Mouse (Mus musculus): ENCODE measurements around the gene Vopp1.

The Vopp1 gene

DNA sequence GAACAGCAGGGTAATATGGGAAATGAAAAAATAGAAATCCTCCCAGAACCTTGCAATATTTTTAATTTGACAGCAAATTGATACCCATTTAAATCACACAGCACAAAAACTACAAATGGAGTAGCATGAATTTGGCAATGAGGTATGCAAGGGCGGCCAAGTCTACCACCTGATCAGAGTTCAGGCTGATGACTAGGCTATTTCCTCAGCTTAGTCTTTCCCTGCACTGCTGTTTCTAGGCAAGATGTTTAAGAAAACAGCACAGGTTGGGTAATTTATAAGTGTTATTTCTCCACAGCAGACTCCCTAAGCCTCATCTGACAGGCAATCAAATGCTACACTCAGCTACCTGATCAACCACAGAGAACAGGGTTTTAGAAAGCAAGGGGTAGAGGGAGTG is 40.7 kb downstream of the Vopp1 start:
- no peak for DNase-seq (ENCODE audit: low read depth, low spot score)

DNA sequence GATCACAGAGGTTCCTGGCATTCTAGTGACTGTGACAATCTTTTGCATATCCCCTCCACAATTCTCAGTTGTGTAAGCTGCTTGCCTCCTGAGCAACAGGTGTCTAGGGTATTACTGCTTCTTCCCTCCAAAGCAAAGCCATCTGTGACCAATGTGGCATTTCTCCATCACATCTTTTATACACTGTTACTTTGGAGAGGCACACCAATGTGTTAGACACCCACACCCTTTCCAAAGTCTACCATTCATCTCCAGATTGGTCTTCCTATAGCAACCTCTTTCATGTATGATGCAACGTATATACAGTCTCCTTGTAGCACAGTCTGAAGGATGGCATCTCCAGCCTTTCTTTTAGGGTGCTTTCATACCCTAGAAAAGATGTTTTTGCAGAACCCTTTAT is 42.3 kb downstream of the Vopp1 start:
- no peak for DNase-seq (ENCODE audit: low read depth, low spot score)

DNA sequence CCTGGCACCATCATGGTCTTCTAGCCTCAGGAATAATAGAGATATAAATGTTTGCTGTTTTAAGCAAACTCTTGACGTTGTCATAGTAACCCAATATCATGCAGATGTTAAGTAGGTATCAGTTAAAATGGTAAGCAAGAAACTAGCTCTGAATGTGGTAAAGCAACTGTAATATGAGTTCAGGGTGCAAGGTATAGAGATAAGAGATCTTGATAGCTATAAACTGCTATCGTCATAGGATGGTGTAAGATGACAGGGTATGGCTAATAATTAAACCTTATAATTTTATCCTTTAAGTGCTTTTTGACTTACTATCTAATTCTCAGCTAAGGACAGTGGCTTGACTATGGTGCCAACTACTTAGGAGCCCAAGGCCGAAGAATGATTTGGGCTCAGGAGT is 44.6 kb downstream of the Vopp1 start:
- DNase-seq (ENCODE audit: low read depth, low spot score): no peak

GRCm38 (mm10) chr6:57773792-57774191 is 51.2 kb downstream of the Vopp1 start:
- no peak for DNase-seq (ENCODE audit: low read depth, low spot score)

DNA sequence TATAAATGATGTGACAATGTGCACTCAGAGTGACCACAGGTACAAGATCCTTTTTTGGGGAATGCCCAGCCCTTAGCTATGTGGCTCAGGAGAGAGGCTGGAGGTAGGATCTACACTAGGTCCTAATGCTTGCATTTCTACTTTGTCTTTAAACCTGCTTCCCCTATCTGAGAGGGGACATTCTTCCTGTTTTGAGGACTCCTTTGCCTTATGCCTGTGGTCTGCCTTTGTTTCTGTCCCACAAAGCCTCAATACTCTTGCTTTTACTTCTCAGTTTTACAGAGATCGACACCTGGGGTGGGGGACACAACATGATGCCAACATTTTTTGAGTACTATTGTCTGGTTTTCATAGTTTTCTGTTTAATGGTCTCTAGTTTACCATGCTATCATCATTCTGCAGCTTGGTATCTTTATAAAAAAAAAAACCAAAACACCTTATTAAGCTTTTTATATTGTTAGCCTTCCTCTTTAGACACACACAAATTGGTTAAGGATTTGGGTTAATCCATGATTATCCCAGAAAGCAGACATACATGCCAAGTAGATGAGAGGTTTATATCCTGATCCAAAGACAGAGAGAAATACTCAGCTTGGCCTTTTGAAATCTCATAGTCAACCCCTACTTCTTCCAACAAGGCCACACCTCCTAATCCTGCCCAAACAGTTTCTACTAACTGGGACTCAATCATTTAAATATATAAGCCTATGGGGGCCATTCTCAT is 54.3 kb downstream of the Vopp1 start:
- no peak for DNase-seq (ENCODE audit: low read depth, low spot score)

- DNase-seq (ENCODE audit: low read depth, low spot score): no peak
Measured at GRCm38 (mm10) chr6:57768948-57769525, 55.9 kb downstream of the Vopp1 start.

DNA sequence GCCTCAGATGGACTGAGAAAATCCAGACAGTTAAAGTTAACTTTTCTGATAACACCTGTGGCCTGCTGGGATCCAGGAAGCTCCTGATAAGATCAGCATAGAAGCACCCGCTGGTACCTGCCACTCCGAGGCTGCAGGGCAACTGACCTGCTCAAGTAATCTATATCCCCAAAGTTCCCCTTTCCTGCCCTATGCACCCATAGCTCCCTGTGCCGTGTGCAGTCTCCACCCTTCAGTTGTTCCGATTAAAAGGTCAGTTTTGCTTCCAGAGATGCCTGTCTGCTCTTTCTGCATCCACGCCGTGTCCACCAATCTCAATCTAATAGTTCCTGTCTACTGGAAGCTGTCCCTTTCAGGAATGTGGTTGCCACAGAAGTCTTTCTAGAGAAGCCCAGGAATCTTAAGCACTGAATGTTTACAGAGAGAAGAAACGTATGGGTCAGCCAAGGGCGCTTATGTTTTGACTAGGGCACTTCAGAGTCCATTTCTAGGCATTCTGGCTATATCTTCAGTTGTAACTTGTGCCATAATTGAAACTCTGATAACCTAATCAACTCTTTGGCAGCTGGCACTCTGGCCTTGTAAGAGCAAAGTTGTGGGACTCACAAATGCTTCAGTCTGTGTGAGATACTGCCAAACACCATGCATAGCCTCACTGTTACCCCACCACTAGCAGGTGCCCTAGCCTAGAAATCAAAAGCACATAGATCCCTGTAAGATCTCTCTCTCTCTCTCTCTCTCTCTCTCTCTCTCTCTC is 57.7 kb downstream of the Vopp1 start:
- DNase-seq (ENCODE audit: low read depth, low spot score): no peak

DNA sequence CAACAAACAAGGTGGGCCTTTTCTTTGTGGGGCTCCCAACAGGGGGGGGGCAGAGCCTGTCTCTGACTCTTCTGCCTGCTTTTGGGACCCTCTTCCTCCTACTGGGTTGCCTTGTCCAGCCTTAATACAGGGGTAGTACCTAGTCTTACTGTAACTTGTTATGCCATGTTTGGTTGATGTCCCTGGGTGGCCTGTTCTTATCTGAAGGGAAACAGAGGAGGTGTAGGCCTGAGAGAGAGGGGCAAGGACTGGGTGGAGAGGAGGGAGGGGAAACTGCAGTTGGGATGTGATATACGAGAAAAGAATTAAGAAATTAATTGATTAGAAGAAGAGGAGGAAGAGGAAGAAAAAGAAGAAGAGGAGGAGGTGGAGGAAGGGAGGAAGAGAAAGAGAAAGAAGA is 58.7 kb downstream of the Vopp1 start:
- DNase-seq (ENCODE audit: low read depth, low spot score): no peak

- DNase-seq (ENCODE audit: low read depth, low spot score): no peak
Measured at GRCm38 (mm10) chr6:57765095-57765878, 59.7 kb downstream of the Vopp1 start.

DNA sequence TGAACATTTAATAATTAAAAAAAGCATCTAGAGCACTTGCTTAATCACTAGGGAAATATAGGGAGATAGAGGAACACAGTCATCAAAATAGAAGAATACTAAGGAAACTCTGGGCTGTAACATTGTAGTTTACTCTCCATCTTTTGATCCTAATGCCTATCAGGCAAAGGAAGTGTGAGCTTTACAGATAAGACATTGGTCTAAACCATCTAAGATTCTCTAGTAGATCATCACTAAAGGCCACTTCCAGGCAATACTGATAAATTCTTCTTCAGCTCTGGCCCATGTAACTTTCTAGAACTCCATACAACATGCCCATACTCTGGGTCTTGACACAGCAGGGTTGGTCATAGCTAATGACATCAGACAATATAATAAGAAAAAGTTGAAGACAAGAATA is 61.9 kb downstream of the Vopp1 start:
- DNase-seq (ENCODE audit: low read depth, low spot score): no peak

GRCm38 (mm10) chr6:57753962-57754759 is 70.8 kb downstream of the Vopp1 start:
- DNase-seq (ENCODE audit: low read depth, low spot score): no peak

DNA sequence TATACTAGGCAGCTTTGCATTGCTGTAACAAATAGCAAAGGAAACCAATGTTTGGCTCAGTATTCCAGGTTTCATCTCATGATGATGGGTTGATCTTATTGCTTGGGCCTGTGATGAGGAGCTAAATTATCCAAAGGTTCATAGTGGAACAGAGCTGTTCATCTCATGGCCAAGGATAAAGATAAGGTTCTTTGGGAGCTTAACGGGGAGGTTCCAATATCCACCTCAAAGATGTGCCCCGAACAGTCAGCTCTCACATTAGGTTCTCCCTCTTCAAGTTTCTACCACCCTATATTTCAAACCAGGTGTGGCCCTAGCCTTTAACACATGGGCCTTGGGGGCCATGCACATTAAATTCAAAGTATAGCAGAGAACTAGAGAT is 79.2 kb downstream of the Vopp1 start:
- no peak for DNase-seq (ENCODE audit: low read depth, low spot score)

DNA sequence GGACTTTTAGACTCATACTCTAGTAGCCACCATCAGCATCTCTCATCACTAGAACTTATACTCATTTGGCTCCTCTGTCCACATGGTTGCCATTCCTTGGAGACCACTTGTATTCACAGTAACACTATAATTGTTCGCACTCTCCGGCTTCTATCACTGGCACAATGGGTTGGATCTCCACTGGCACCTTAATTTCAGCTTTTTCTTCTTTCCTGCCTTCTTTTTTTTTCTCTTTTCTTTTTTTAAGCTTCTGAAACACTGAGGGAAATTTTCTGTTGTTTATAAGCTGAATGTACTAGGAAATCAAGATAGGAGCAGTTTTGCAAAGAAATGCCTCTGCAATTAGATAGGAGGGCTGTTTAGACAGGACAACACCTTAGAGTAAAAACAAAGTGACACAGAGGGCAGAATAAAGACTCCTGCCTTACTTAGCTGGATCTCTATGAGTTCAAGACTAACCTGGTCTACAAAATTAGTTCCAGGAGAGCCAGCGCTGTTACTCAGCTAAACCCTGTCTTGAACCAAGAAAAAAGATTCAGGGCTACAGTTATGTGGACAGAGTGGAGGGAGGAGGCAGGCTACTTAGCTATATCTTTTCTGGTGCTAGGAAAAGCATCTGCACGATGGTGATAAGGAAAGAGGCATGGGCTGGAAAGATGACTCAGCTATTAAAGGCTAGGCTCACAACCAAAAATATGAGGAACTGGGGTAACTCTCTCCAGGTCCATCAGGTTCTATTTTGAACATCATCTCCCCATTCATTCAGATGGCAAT is 79.8 kb downstream of the Vopp1 start:
- no peak for DNase-seq (ENCODE audit: low read depth, low spot score)

DNA sequence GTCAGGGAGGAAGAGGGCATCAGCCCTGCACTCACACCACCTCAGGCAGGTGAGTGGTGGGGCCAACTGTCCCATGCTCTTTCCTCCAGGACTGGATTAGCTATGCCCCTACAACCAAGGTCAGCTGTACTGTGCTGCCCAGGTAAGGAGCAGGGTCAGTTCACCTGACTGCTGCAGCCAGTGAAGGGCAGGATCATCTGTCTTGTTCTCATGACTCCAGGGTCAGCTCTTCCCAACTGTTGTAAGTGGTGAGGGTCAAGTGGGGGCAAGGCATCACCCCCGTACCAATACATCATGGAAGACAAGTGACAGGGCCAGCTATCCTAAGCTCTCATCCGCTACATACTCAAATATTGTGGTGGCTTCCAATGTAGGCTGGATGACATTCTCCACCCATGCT is 80.8 kb downstream of the Vopp1 start:
- DNase-seq (ENCODE audit: low read depth, low spot score): no peak

DNA sequence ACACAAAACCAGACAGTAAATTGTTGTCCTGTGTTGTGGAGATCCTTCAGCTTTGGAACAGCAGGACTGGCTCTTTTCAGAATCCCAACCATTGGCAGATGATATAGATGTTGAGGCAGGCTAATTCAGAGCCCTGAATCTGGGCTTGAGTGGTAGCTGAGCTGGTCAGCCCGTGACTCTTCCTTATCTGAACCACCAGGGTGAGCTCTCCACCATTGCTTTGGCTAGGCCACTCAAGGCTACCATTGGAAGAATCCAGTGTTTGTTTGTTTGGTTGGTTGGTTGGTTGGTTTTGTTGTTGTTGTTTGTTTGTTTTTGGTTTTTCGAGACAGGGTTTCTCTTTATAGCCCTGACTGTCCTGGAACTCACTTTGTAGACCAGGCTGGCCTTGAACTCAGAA is 81.6 kb downstream of the Vopp1 start:
- DNase-seq (ENCODE audit: low read depth, low spot score): no peak

DNA sequence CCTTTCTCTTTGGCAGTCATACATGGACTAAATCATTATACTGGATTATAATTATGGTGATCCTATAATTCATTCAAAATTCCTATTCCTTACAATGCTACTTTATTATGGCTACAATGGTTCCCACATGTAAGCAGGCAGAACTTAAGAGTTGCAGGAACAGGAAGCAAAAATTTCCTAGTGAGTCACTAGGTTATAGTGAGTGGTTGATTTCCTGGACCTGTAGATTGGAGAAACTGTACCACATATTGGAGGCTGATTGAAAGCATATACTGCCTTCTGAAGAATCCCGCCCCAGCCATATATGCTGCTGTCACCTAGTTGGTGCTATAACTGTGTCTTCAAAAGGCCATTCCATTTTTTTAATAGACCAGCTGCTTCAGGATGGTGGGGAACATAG is 82.2 kb downstream of the Vopp1 start:
- no peak for DNase-seq (ENCODE audit: low read depth, low spot score)

DNA sequence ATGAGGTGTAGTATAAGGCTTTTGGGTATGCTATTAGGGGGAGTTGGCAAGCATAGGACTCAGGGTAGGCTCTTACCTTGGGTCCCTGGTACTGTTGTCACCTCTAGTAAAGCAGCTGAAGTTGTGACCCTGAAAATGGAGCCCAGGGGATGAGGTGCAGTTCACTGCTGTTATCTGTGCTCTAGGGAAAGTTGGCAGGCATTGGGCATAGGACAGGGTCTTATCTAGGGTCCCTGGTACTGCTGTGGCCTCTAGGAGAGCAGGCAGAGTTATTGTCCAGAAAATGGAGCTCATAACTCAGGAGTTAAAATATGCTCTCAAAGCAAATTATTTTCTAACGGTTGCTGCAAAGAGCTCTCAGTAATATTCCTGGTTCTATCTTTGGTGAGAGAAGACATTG is 103.6 kb downstream of the Vopp1 start:
- no peak for DNase-seq (ENCODE audit: low read depth, low spot score)

GRCm38 (mm10) chr6:57711726-57712125 is 113.2 kb downstream of the Vopp1 start:
- no peak for DNase-seq (ENCODE audit: low read depth, low spot score)

GRCm38 (mm10) chr6:57706721-57707120 is 118.2 kb downstream of the Vopp1 start:
- DNase-seq (ENCODE audit: low read depth, low spot score): no peak

- no peak for DNase-seq (ENCODE audit: low read depth, low spot score)
Measured at GRCm38 (mm10) chr6:57703703-57704102, 121.3 kb downstream of the Vopp1 start.

Data from mesoderm, embryonic 11.5 days (tissue).